Mouse (Mus musculus) midbrain, postnatal 0 days (tissue): Measurements from ENCODE around the gene Herc1. TPM values are rescaled to one million over a fixed set of nuclear protein-coding genes. Genes with fewer than 3 reads are reported as not detected.
A peak's percentile ranks its signal among the peaks of the same experiment; 100 is the strongest.

Experiments used
- ATAC-seq: fragments of 200-750 bp; cut with Nextera tagmentation; 2 replicates; pipeline ENCODE4 v1.8.0; 2017; ENCODE audit warnings: moderate number of reproducible peaks, mild to moderate bottlenecking, moderate TSS enrichment, moderate library complexity; ENCODE audit not compliant: low FRiP score
- DNase-seq: peaks from one replicate; pipeline ENCODE4 v3.0.0-alpha.2; 2015; ENCODE audit warnings: low spot score
- H3K27ac ChIP-seq: fragments of 300-500 bp; sonication (generic); 2 replicates; pipeline ENCODE4 v1.5.1; 2014; ENCODE audit warnings: low read depth, mild to moderate bottlenecking, low read length, mixed read lengths
- H3K27me3 ChIP-seq: fragments of 300-500 bp; sonication (generic); 2 replicates; pipeline ENCODE4 v1.6.1; 2014; ENCODE audit warnings: low read length, control low read depth, mixed read lengths; ENCODE audit not compliant: insufficient read depth
- H3K36me3 ChIP-seq: fragments of 300-500 bp; sonication (generic); 2 replicates; pipeline ENCODE4 v1.6.1; 2014; ENCODE audit warnings: low read length, control low read depth, mixed read lengths; ENCODE audit not compliant: insufficient read depth
- H3K4me1 ChIP-seq: fragments of 300-500 bp; sonication (generic); 2 replicates; pipeline ENCODE4 v1.6.1; 2014; ENCODE audit warnings: mild to moderate bottlenecking, control low read depth, antibody characterized with exemption, low read length, mixed read lengths; ENCODE audit not compliant: insufficient read depth
- H3K4me2 ChIP-seq: fragments of 300-500 bp; sonication (generic); 2 replicates; pipeline ENCODE4 v1.6.1; 2014; ENCODE audit warnings: low read depth, mild to moderate bottlenecking, low read length, mixed read lengths; ENCODE audit not compliant: poor library complexity, severe bottlenecking
- H3K4me3 ChIP-seq: fragments of 300-500 bp; sonication (generic); 2 replicates; pipeline ENCODE4 v1.5.1; 2014; ENCODE audit warnings: low read depth, mild to moderate bottlenecking, low read length, moderate library complexity
- H3K9ac ChIP-seq: fragments of 300-500 bp; sonication (generic); replicated peaks from 2 replicates; pipeline ENCODE4 v1.6.1; 2014; ENCODE audit warnings: mild to moderate bottlenecking, low read length, moderate library complexity, mixed read lengths; ENCODE audit not compliant: poor library complexity, severe bottlenecking
- H3K9me3 ChIP-seq: fragments of 300-500 bp; sonication (generic); 2 replicates; pipeline ENCODE4 v1.6.1; 2016; ENCODE audit warnings: low read length, control low read depth
- CTCF ChIP-seq: IDR thresholded peaks from 2 replicates; pipeline ENCODE4 v1.5.1; 2016; ENCODE audit warnings: antibody characterized with exemption, mild to moderate bottlenecking
- WGBS: fragments of 180-500 bp; shearing (Covaris S2); extraction: QIAGEN DNeasy Blood & Tissue Kit; methylation state at CpG from one replicate; pipeline ENCODE4 v1.1.7; 2014; 5-methylcytosine and 5-hydroxymethylcytosine counted together
- polyA plus RNA-seq: library from polyadenylated mRNA; unstranded; fragments of >200 nt; fragmentation: Nextera tagmentation; extraction: Ambion mirVana; gene quantifications from 2 replicates; pipeline ENCODE4 v1.2.1, GENCODE M21; 2015
- total RNA-seq: library from RNA; depleted of rRNA; stranded (reverse); fragments of >200 nt; gene quantifications from 2 replicates; pipeline ENCODE4 v1.2.3, GENCODE M21; 2014

Gene Herc1
- total and polyA plus RNA-seq, 2 experiments from 2014 or later = 32.9 to 114 TPM

DNA sequence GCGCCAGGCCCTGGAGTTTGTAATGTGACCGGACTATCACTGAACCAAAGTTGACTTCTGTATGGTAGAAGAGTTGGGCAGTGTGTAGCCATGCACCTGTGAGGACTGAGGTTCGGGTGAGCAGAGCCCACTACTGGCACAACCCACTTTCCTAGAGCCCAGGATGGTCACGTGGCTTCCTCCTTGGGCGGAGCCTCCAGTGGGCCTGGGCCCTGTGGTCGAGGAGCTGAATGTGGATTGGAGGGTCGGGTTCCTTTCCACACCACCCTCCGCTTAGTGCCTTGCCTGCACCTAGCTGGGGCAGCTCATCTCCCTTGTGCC, 162.1 kb downstream of the Herc1 start:
- peak overlapping the region; percentile 76 for H3K9ac ChIP-seq
- ATAC-seq (peak; percentile 86), DNase-seq (peak; percentile 94)
- H3K9me3 ChIP-seq = no peaks in the 10 kb centered on the region
- no peak for TF ChIP-seq CTCF
- H3K4me3 ChIP-seq = peak overlapping the region; percentile 64
- peaks cover 25% of the 10 kb centered on the region for H3K36me3 ChIP-seq
- H3K27me3 ChIP-seq = no peaks in the 10 kb centered on the region
- WGBS = under 1% methylated on average over 8 of the region's 8 CpGs
- peak overlapping the region; percentile 98 for H3K4me2 ChIP-seq
- H3K4me1 ChIP-seq = peaks cover 5% of the 10 kb centered on the region; the same call in 1 of the 2 replicates
- H3K27ac ChIP-seq = peak overlapping the region; percentile 92

DNA sequence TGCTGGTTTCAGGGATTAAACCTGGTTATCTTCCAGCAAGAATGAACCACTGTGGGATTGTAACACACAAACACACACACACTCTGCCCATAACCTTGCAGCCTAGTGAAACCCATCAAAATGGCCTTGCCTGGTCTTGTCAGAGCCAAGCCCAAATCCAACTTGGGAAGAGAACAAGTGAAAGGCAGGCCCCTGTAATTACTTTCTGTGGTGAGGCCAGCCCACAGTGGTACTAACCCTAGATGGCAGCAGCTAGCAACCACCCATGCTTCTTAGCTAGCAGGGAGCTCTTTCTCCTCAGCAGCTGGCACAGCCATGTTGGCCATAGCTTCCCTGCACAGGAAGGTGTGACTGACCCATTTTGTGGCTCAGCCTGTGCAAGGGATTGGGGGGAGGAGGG, 162.9 kb downstream of the Herc1 start:
- Histone ChIP-seq H3K4me1 (peaks cover 5% of the 10 kb centered on the region; the same call in 1 of the 2 replicates), H3K9me3 (no peaks in the 10 kb centered on the region), H3K36me3 (peaks cover 26% of the 10 kb centered on the region), H3K4me2 (peak overlapping the region; percentile 98; the same call in 1 of the 2 replicates), H3K27ac (peak overlapping the region; percentile 92; the same call in 1 of the 2 replicates), H3K9ac (no peak overlapping the region), H3K27me3 (no peaks in the 10 kb centered on the region), H3K4me3 (no peak overlapping the region)
- peak; percentile 67 for TF ChIP-seq CTCF
- ATAC-seq (no peak), DNase-seq (peak; percentile 54)

DNA sequence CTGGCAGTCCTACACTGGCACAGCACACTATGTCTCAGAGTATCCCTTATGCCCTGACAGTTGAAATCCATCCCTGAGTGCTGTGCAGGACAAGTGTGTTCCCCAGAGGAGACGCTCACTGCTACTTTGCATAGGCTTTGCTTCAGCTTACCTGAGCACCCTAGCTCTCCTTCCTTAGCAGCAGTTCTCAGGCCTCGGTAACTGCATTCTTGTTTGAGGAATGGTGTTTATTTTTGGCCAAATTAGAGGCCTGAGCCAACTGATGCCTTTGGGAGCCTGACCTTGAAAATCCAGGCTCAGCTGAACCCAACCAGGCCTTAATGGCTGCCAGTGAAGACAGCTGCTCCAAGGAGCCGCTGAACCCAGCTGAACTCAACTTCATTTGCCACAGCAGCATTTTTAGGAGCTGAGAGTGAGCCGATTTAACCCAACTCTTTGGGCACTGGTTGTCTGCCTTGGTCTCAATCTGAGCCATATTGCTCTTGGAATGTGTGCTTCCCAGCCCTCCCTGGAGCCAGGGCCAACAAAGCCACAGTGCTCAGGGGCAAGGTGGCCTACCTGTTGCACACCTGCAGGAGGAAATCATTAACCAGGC, 163.5 kb downstream of the Herc1 start:
- Histone ChIP-seq H3K9ac (no peak overlapping the region), H3K4me1 (peaks cover 5% of the 10 kb centered on the region; the same call in 1 of the 2 replicates), H3K4me2 (no peak overlapping the region), H3K4me3 (no peak overlapping the region), H3K27me3 (no peaks in the 10 kb centered on the region), H3K36me3 (peaks cover 24% of the 10 kb centered on the region), H3K9me3 (no peaks in the 10 kb centered on the region), H3K27ac (no peak overlapping the region)
- no peak for TF ChIP-seq CTCF
- ATAC-seq (no peak), DNase-seq (no peak)
- WGBS = 94% methylated on average over 4 of the region's 4 CpGs

DNA sequence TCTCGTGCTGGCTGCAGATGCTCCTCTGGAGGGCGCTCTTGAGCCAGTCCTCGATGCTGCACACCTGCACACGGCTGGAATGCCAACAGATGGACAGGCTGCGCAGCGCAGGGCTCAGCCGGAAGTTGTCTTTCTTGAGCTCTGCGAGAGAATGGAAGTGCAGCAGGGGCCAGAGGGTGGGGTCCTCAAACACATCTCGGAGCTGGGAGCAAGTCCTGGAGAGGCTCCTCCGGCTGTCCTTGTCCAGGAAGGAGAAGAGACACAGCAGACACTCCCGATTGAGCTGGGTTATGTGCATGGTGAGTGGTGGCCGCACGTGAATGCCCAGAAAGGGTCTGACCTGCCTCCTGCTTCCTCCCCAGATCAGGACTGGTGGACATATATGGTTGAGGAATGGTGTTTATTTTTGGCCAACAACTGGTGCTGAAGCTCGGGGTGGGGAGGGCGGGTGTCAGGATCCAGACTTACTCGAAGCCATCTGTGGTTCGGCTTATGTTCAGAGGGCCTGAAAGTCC, 164.1 kb downstream of the Herc1 start, which contains the start of gene Fbxl22:
TSS of gene Fbxl22 (minus strand) at position 338 of the 515 bp plus-strand sequence.
- Histone ChIP-seq H3K4me3 (no peak within 1 kb of the TSS), H3K4me2 (no peak within 1 kb of the TSS), H3K27ac (no peak within 1 kb of the TSS), H3K9me3 (no peaks in the 10 kb centered on the region), H3K27me3 (no peaks in the 10 kb centered on the region), H3K4me1 (peaks cover 5% of the 10 kb centered on the region; the same call in 1 of the 2 replicates), H3K9ac (no peak within 1 kb of the TSS), H3K36me3 (peaks cover 18% of the 10 kb centered on the region; the same call in 1 of the 2 replicates)
- TF ChIP-seq CTCF = peak; percentile 86
- DNase-seq (peak; percentile 67), ATAC-seq (no peak)
- 62% methylated on average over 17 of the region's 17 CpGs for WGBS

DNA sequence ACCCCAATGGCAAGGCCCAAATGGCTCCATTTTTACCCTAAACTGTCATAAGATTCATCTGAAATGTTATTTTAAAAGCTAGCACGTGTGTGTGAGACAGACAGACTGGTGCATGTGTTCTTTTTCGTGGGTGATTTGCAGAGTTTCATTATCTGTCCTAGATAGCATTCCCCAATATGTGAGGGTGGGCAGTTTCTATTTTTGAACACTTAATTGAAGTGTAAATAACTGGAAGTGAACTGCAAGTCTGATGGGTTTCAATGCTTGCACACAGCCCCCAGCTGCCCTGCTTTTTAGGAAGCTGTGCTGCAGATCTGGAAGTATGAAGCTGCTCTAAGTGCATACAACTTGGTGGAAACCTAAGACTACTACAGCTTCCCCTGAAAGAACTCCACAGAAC, 164.9 kb downstream of the Herc1 start:
- no peaks in the 10 kb centered on the region for H3K27me3 ChIP-seq
- H3K9ac ChIP-seq = no peak overlapping the region
- no peak overlapping the region for H3K4me2 ChIP-seq
- 80% methylated on average over 2 of the region's 2 CpGs for WGBS
- peaks cover 5% of the 10 kb centered on the region; the same call in 1 of the 2 replicates for H3K4me1 ChIP-seq
- TF ChIP-seq CTCF = no peak
- DNase-seq (no peak), ATAC-seq (no peak)
- no peaks in the 10 kb centered on the region for H3K9me3 ChIP-seq
- no peak overlapping the region for H3K27ac ChIP-seq
- H3K4me3 ChIP-seq = no peak overlapping the region
- H3K36me3 ChIP-seq = peaks cover 15% of the 10 kb centered on the region; the same call in 1 of the 2 replicates

DNA sequence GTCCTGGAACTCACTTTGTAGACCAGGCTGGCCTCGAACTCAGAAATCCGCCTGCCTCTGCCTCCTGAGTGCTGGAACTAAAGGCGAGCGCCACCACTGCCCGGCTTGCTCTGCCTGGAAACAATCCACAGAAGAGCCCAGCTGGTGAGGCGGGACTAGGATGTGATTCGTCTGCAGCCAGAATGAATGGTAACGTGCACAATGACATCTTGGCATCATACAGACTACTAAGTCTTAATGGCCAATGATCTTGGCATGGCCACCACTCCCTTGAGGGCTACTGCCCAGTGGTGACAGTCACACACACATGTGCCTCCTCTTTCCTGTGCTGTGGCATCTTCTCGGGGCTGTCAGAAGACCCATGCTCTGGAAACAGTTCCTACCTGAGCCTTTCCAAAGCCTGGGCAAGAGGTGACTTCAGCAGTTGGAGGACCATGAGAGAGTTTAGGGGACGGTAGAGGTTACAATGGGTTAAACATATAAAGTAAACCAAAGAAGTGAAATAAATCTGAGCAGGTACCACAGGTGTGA, 165.5 kb downstream of the Herc1 start:
- 90% methylated on average over 10 of the region's 10 CpGs for WGBS
- H3K27ac ChIP-seq = no peak overlapping the region

More for the DNA sequence above, 165.5 kb downstream of the Herc1 start:
- H3K9ac ChIP-seq = no peak overlapping the region
- no peak overlapping the region for H3K4me3 ChIP-seq
- 0 out of 2 replicates have a peak, but pooled peaks cover under 1% of the 10 kb centered on the region for H3K4me1 ChIP-seq
- no peaks in the 10 kb centered on the region for H3K9me3 ChIP-seq
- ATAC-seq = no peak
- H3K36me3 ChIP-seq = peaks cover 15% of the 10 kb centered on the region; the same call in 1 of the 2 replicates
- no peak overlapping the region for H3K4me2 ChIP-seq
- TF ChIP-seq CTCF = no peak
- no peak for DNase-seq
- no peaks in the 10 kb centered on the region for H3K27me3 ChIP-seq
